Comparison of ENCODE assay signal across 9 mouse cellular contexts in the genomic region with DNA sequence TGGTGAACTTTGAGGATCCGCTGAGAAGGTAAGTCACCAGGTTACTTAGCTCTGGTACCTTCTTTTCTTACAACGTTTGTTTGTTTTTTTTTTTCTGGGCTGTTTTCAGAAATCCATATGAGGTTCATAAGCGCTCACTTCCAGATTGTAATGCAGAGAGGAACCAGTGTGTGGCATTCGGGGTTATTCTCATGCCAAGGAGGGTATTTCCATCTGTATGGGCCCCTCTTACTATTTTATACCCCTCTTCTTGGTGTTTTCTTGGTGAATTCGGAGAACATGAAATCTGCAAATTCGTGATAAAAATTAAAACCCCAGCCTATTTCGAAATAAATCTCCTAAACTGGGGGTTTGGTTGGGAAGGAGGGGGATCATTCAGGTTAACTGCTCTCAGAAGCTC. TPM values are rescaled to one million over a fixed set of nuclear protein-coding genes. Genes with fewer than 3 reads are reported as not detected.
DNase-seq lines count a peak whose midpoint lies in the region; ATAC-seq and TF ChIP-seq lines count a peak whose summit lies in the region.
"Had no signal": no experiment of that assay in that cellular context is flagged by ENCODE, and none has a peak within 500 bp of the region (broad histone marks: within the 10 kb centered on the region; RNA-seq: fewer than 3 reads in every experiment).

No protein-coding gene starts in this region.

- no peak for TF ChIP-seq CTCF in kidney, postnatal 0 days (IDR thresholded peaks at IDR 0.05; ENCODE audit: low read depth)

- ATAC-seq in kidney, postnatal 0 days (replicated peaks; ENCODE audit: low FRiP score, low read depth) = no peak
- ATAC-seq in hindbrain, embryonic 12.5 days (ENCODE audit: low FRiP score) = no peak
- ATAC-seq in neural tube, embryonic 13.5 days (ENCODE audit: low read depth) = no peak

- WGBS in kidney, postnatal 0 days = 10% methylated on average over 7 of the region's 7 CpGs
- WGBS in hindbrain, embryonic 12.5 days = 15% methylated on average over 7 of the region's 7 CpGs
- 3% methylated on average over 7 of the region's 7 CpGs for WGBS in neural tube, embryonic 13.5 days

- H3K4me1 ChIP-seq in kidney, postnatal 0 days (replicated peaks; ENCODE audit: insufficient read depth, low read length) = no peaks in the 10 kb centered on the region
- peaks cover 7% of the 10 kb centered on the region for H3K4me1 ChIP-seq in hindbrain, embryonic 12.5 days
- H3K4me1 ChIP-seq in neural tube, embryonic 13.5 days (replicated peaks) = peaks cover 16% of the 10 kb centered on the region

- no peaks in the 10 kb centered on the region for H3K9me3 ChIP-seq in kidney, postnatal 0 days (replicated peaks; ENCODE audit: low read length)
- no peaks in the 10 kb centered on the region for H3K9me3 ChIP-seq in hindbrain, embryonic 12.5 days (replicated peaks)
- H3K9me3 ChIP-seq in neural tube, embryonic 13.5 days = no peaks in the 10 kb centered on the region

- 0 out of 2 replicates have a peak, but pooled peaks cover 2% of the 10 kb centered on the region for H3K27me3 ChIP-seq in kidney, postnatal 0 days (ENCODE audit: insufficient read depth, low read length)
- H3K27me3 ChIP-seq in hindbrain, embryonic 12.5 days = no peaks in the 10 kb centered on the region
- H3K27me3 ChIP-seq in neural tube, embryonic 13.5 days = no peaks in the 10 kb centered on the region

- H3K4me2 ChIP-seq in kidney, postnatal 0 days (ENCODE audit: low read length) = peak overlapping the region; percentile 39; the same call in 1 of the 2 replicates
- H3K4me2 ChIP-seq in hindbrain, embryonic 12.5 days (replicated peaks) = peak overlapping the region; percentile 67
- H3K4me2 ChIP-seq in neural tube, embryonic 13.5 days = peak overlapping the region; percentile 70

- no peak overlapping the region for H3K27ac ChIP-seq in kidney, postnatal 0 days
- H3K27ac ChIP-seq in hindbrain, embryonic 12.5 days = no peak overlapping the region
- no peak overlapping the region; the same call in 1 of the 2 replicates for H3K27ac ChIP-seq in neural tube, embryonic 13.5 days (replicated peaks)
- H3K27ac ChIP-seq: liver, embryonic 14.5 days had no signal

- DNase-seq in kidney, postnatal 0 days (ENCODE audit: low spot score) = no peak
- DNase-seq in kidney, postnatal 14 days = no peak
- DNase-seq in cerebellum, postnatal 25 days = peak; percentile 25 to 32
- no peak for DNase-seq in ovary, postnatal 14 days (ENCODE audit: low spot score)
- no peak for DNase-seq in testis, postnatal 10 days (ENCODE audit: low spot score)

- H3K9ac ChIP-seq in kidney, postnatal 0 days (ENCODE audit: low read depth, low read length) = no peak overlapping the region
- H3K9ac ChIP-seq in hindbrain, embryonic 12.5 days = peak overlapping the region; percentile 51
- H3K9ac ChIP-seq in neural tube, embryonic 13.5 days = peak overlapping the region; percentile 70
- H3K9ac ChIP-seq: liver, embryonic 14.5 days had no signal

- H3K36me3 ChIP-seq in kidney, postnatal 0 days (ENCODE audit: insufficient read depth, low read length) = no peaks in the 10 kb centered on the region
- H3K36me3 ChIP-seq in hindbrain, embryonic 12.5 days = no peaks in the 10 kb centered on the region
- H3K36me3 ChIP-seq in neural tube, embryonic 13.5 days = no peaks in the 10 kb centered on the region
- H3K36me3 ChIP-seq: G1E had no signal

- H3K4me3 ChIP-seq in kidney, postnatal 0 days (replicated peaks; ENCODE audit: low read depth, low read length) = no peak overlapping the region
- H3K4me3 ChIP-seq in hindbrain, embryonic 12.5 days = peak overlapping the region; percentile 39
- H3K4me3 ChIP-seq in neural tube, embryonic 13.5 days = peak overlapping the region; percentile 49

RNA-seq across cellular contexts. Expression of a gene that starts 0.6 kb away (rescaled TPM):
- 1.0 and 1.2 TPM in 2 replicates for polyA plus RNA-seq in kidney, postnatal 0 days (2015; fragmentation: Nextera tagmentation; extraction: Ambion mirVana)
- polyA plus RNA-seq in hindbrain, embryonic 12.5 days (2016; fragmentation: Nextera tagmentation; extraction: Ambion mirVana) = 10.6 and 11.1 TPM in 2 replicates
- polyA plus RNA-seq in neural tube, embryonic 13.5 days (2015; fragmentation: Nextera tagmentation; extraction: Ambion mirVana) = 21.7 and 24.2 TPM in 2 replicates
- polyA plus RNA-seq: G1E had no signal

Comparison
In these comparisons a context has a peak if more than half of its experiments do, and no peak if none do; other contexts are left out.
1. DNase-seq: peak in cerebellum, postnatal 25 days (2 of 2); none in kidney, postnatal 0 days (single experiment), kidney, postnatal 14 days (single experiment), ovary, postnatal 14 days (single experiment) and testis, postnatal 10 days (single experiment).
2. Peak in every context shown above with its lines, with median percentiles within 50 percentile points of each other: H3K4me2 ChIP-seq.